Mouse (Mus musculus): ENCODE results near the gene Dst.
A peak's percentile ranks its signal among the peaks of the same experiment; 100 is the strongest.

Dst gene

GRCm38 (mm10) chr1:34183250-34183926 is 275.4 kb downstream of the Dst start:
- no peak for DNase-seq

GRCm38 (mm10) chr1:34184266-34184665 is 276.2 kb downstream of the Dst start:
- DNase-seq: no peak

- DNase-seq: no peak
These were observed 278.0 kb downstream of the Dst start for GRCm38 (mm10) chr1:34186033-34186432.

- DNase-seq: no peak
These were observed 279.5 kb downstream of the Dst start for GRCm38 (mm10) chr1:34187501-34187900.

GRCm38 (mm10) chr1:34188721-34189236 is 280.8 kb downstream of the Dst start:
- DNase-seq: no peak

GRCm38 (mm10) chr1:34189318-34189717 is 281.3 kb downstream of the Dst start:
- DNase-seq: no peak

GRCm38 (mm10) chr1:34189970-34190369 is 281.9 kb downstream of the Dst start:
- peak; percentile 32 for DNase-seq

- DNase-seq: no peak
These were observed 284.1 kb downstream of the Dst start for GRCm38 (mm10) chr1:34192174-34192573.

GRCm38 (mm10) chr1:34200791-34201190 is 292.8 kb downstream of the Dst start:
- no peak for DNase-seq

GRCm38 (mm10) chr1:34201483-34201882 is 293.5 kb downstream of the Dst start:
- DNase-seq: no peak

GRCm38 (mm10) chr1:34211704-34212103 is 303.7 kb downstream of the Dst start:
- DNase-seq: no peak

GRCm38 (mm10) chr1:34216456-34216855 is 308.4 kb downstream of the Dst start:
- no peak for DNase-seq

GRCm38 (mm10) chr1:34218323-34218722 is 310.3 kb downstream of the Dst start:
- peak; percentile 73 for DNase-seq

- no peak for DNase-seq
These were observed 310.8 kb downstream of the Dst start for GRCm38 (mm10) chr1:34218801-34219200.

- no peak for DNase-seq
These were observed 312.1 kb downstream of the Dst start for GRCm38 (mm10) chr1:34220094-34220601.

- DNase-seq: no peak
These were observed 315.8 kb downstream of the Dst start for GRCm38 (mm10) chr1:34223866-34224265.

GRCm38 (mm10) chr1:34227676-34228075 is 319.7 kb downstream of the Dst start:
- DNase-seq: no peak

- DNase-seq: no peak
These were observed 323.0 kb downstream of the Dst start for GRCm38 (mm10) chr1:34231041-34231440.

GRCm38 (mm10) chr1:34236254-34236723 is 328.3 kb downstream of the Dst start:
- peak; percentile 16 for DNase-seq

GRCm38 (mm10) chr1:34237211-34237610 is 329.2 kb downstream of the Dst start:
- DNase-seq: no peak

GRCm38 (mm10) chr1:34237689-34238091 is 329.7 kb downstream of the Dst start:
- no peak for DNase-seq

GRCm38 (mm10) chr1:34238231-34238630 is 330.2 kb downstream of the Dst start:
- DNase-seq: no peak

GRCm38 (mm10) chr1:34244678-34245077 is 336.7 kb downstream of the Dst start:
- no peak for DNase-seq

GRCm38 (mm10) chr1:34245951-34246641 is 338.1 kb downstream of the Dst start:
- no peak for DNase-seq

Measured in cerebellum, adult 11 months (tissue).